Mouse (Mus musculus): ENCODE data around the gene Maz. TPM values are rescaled to one million over a fixed set of nuclear protein-coding genes. Genes with fewer than 3 reads are reported as not detected.

Maz gene
- polyA plus RNA-seq, 1 experiment from 2014 or later: 20.0 TPM

GRCm38 (mm10) chr7:127022528-127023271 is 4.1 kb downstream of the Maz start:
- H3K36me3 ChIP-seq (replicated peaks; ENCODE audit: insufficient read depth, low read length): peaks cover 23% of the 10 kb centered on the region
- H3K9me3 ChIP-seq (ENCODE audit: low read length): no peaks in the 10 kb centered on the region
- WGBS (ENCODE audit: insufficient replicate concordance): 85% methylated on average over 7 of the region's 7 CpGs
- peak overlapping the region; percentile 26; the same call in 1 of the 2 replicates for H3K9ac ChIP-seq (replicated peaks)
- H3K27me3 ChIP-seq (ENCODE audit: insufficient read depth, low read length): no peaks in the 10 kb centered on the region
- ATAC-seq (no peak), DNase-seq (no peak)
- peaks cover 55% of the 10 kb centered on the region for H3K4me1 ChIP-seq (ENCODE audit: insufficient read depth)
- 0 out of 2 replicates have a peak overlapping the region, but pooled peaks have one; percentile 39 for H3K27ac ChIP-seq (ENCODE audit: low read depth)
- peak overlapping the region; percentile 98 for H3K4me2 ChIP-seq (ENCODE audit: low read depth, low read length)
- TF ChIP-seq EP300 (IDR thresholded peaks at IDR 0.05; ENCODE audit: low read depth) (no peak), CTCF (IDR thresholded peaks at IDR 0.05; ENCODE audit: low read depth) (no peak)
- H3K4me3 ChIP-seq (ENCODE audit: low read depth, low read length): no peak overlapping the region

GRCm38 (mm10) chr7:127021563-127022527 is 5.0 kb downstream of the Maz start:
- Histone ChIP-seq H3K36me3 (replicated peaks; ENCODE audit: insufficient read depth, low read length) (peaks cover 23% of the 10 kb centered on the region), H3K4me3 (ENCODE audit: low read depth, low read length) (no peak overlapping the region), H3K27ac (ENCODE audit: low read depth) (0 out of 2 replicates have a peak overlapping the region, but pooled peaks have one; percentile 39), H3K4me2 (ENCODE audit: low read depth, low read length) (peak overlapping the region; percentile 68), H3K4me1 (ENCODE audit: insufficient read depth) (peaks cover 56% of the 10 kb centered on the region), H3K9me3 (ENCODE audit: low read length) (no peaks in the 10 kb centered on the region), H3K27me3 (ENCODE audit: insufficient read depth, low read length) (no peaks in the 10 kb centered on the region), H3K9ac (replicated peaks) (peak overlapping the region; percentile 28)
- DNase-seq: no peak
- 35% methylated on average over 5 of the region's 5 CpGs for WGBS (ENCODE audit: insufficient replicate concordance)
- ATAC-seq: no peak
- TF ChIP-seq CTCF (IDR thresholded peaks at IDR 0.05; ENCODE audit: low read depth): no peak
- no peak for TF ChIP-seq EP300 (IDR thresholded peaks at IDR 0.05; ENCODE audit: low read depth)

GRCm38 (mm10) chr7:127020901-127021562 is 5.8 kb downstream of the Maz start, which contains the start of the genes Gm42742 and Prrt2:
Gm42742 (minus strand) TSS chr7:127021097.
Prrt2 (minus strand) TSS chr7:127021211.
- ATAC-seq: no peak
- Histone ChIP-seq H3K9me3 (ENCODE audit: low read length) (no peaks in the 10 kb centered on the region), H3K4me2 (ENCODE audit: low read depth, low read length) (peak within 1 kb of the TSS; percentile 68), H3K9ac (replicated peaks) (peak within 1 kb of the TSS; percentile 28; the same call in 1 of the 2 replicates), H3K27ac (ENCODE audit: low read depth) (0 out of 2 replicates have a peak within 1 kb of the TSS, but pooled peaks have one; percentile 18), H3K36me3 (replicated peaks; ENCODE audit: insufficient read depth, low read length) (peaks cover 23% of the 10 kb centered on the region), H3K4me3 (ENCODE audit: low read depth, low read length) (peak within 1 kb of the TSS; percentile 17), H3K27me3 (ENCODE audit: insufficient read depth, low read length) (no peaks in the 10 kb centered on the region), H3K4me1 (ENCODE audit: insufficient read depth) (peaks cover 57% of the 10 kb centered on the region)
- WGBS (ENCODE audit: insufficient replicate concordance): 7% methylated on average over 35 of the region's 37 CpGs
- no peak for TF ChIP-seq EP300 (IDR thresholded peaks at IDR 0.05; ENCODE audit: low read depth)
- no peak for TF ChIP-seq CTCF (IDR thresholded peaks at IDR 0.05; ENCODE audit: low read depth)
- DNase-seq: no peak

- no peak for DNase-seq
- peaks cover 61% of the 10 kb centered on the region for H3K4me1 ChIP-seq (ENCODE audit: insufficient read depth)
- H3K4me2 ChIP-seq (ENCODE audit: low read depth, low read length): peak overlapping the region; percentile 68
- whole genome bisulfite sequencing (ENCODE audit: insufficient replicate concordance): 55% methylated on average over 5 of the region's 5 CpGs
- peak overlapping the region; percentile 28; the same call in 1 of the 2 replicates for H3K9ac ChIP-seq (replicated peaks)
- H3K27ac ChIP-seq (ENCODE audit: low read depth): no peak overlapping the region
- ATAC-seq: no peak
- TF ChIP-seq CTCF (IDR thresholded peaks at IDR 0.05; ENCODE audit: low read depth) (no peak), EP300 (IDR thresholded peaks at IDR 0.05; ENCODE audit: low read depth) (no peak)
- H3K4me3 ChIP-seq (ENCODE audit: low read depth, low read length): peak overlapping the region; percentile 17
- H3K27me3 ChIP-seq (ENCODE audit: insufficient read depth, low read length): no peaks in the 10 kb centered on the region
- no peaks in the 10 kb centered on the region for H3K9me3 ChIP-seq (ENCODE audit: low read length)
- H3K36me3 ChIP-seq (replicated peaks; ENCODE audit: insufficient read depth, low read length): peaks cover 24% of the 10 kb centered on the region
Observed at GRCm38 (mm10) chr7:127020491-127020890, 6.3 kb downstream of the Maz start.

- Histone ChIP-seq H3K4me3 (ENCODE audit: low read depth, low read length) (no peak overlapping the region), H3K36me3 (replicated peaks; ENCODE audit: insufficient read depth, low read length) (peaks cover 27% of the 10 kb centered on the region), H3K4me1 (ENCODE audit: insufficient read depth) (peaks cover 61% of the 10 kb centered on the region)
Observed at GRCm38 (mm10) chr7:127020031-127020430, 6.8 kb downstream of the Maz start.

More at GRCm38 (mm10) chr7:127020031-127020430, 6.8 kb downstream of the Maz start:
- Histone ChIP-seq H3K27ac (ENCODE audit: low read depth) (no peak overlapping the region), H3K4me2 (ENCODE audit: low read depth, low read length) (no peak overlapping the region), H3K9ac (replicated peaks) (no peak overlapping the region), H3K27me3 (ENCODE audit: insufficient read depth, low read length) (no peaks in the 10 kb centered on the region), H3K9me3 (ENCODE audit: low read length) (no peaks in the 10 kb centered on the region)
- TF ChIP-seq EP300 (IDR thresholded peaks at IDR 0.05; ENCODE audit: low read depth) (no peak), CTCF (IDR thresholded peaks at IDR 0.05; ENCODE audit: low read depth) (no peak)
- ATAC-seq (no peak), DNase-seq (no peak)
- 74% methylated on average over 3 of the region's 3 CpGs for WGBS (ENCODE audit: insufficient replicate concordance)
